Mouse (Mus musculus): ENCODE results near the gene Krt8.

Gene Krt8

DNA sequence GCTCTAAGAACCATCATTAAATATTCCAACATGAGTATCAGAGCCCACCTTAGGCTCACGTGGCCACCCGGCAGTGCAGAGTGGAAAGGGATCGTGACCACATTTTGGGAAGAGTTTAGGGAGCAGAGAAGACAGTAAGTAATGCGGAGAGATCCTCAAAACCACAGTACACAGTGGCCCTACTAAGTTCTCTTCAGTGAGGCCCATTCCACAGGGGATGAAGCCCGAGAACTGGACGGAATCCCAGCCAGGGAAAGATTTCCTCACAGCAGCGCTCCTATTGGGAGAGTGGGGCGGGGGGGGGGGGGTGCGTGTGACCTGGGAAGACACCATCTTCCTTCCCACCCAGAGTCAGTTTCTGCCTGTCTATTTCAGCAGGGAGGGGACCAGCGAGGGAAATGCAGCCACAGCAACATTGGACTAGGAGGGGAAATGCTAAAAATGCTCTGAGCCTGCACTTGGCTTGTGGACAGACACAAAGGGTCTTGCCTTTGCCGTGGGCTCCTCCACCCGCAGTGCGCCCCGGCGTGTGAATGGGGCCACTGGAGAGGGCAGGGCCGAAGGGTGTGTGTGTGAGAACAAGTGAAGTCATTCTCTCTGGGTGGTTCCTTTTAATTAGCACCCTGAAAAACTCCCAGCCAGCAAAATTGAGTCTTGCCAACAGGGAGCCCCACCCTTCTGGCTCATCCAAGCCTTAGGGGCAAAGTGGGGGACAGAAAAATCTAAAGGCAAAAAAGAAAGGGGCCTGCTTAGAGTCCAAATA, 30.0 kb downstream of the Krt8 start:
- DNase-seq (ENCODE audit: low spot score), result no peak

DNA sequence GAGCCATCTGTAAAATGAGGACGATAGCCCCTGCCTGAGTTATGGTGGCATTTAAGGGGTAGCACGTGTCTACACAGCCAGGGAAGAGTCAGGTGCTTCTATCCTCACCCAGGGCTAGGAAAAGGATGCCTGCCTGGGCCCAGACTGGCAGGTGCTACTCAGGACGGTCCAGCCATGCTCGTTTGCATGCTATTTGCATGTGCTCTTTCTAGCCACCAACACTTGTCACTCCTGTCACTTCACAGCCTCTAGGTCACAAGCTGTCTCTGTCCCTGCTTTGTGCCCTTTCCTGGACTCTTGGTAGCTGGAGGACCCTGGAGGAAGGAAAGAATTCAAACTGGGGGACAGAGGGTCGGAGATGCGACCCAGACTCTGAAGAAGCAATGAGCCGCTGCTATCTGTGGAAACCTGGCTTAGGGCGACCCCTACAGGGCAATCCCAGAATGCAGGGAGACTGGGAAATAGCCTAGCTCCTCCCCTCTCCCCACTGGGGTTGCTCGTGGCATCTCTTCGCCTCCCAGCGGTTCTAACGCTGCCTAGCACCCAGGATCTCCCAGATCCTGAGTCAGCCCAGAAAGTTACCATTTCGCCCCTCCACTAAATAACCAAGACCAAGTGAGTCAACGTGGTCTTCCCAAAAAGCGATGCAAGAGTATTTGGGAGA, 30.7 kb downstream of the Krt8 start:
- DNase-seq (ENCODE audit: low spot score), result peak; percentile 98

DNA sequence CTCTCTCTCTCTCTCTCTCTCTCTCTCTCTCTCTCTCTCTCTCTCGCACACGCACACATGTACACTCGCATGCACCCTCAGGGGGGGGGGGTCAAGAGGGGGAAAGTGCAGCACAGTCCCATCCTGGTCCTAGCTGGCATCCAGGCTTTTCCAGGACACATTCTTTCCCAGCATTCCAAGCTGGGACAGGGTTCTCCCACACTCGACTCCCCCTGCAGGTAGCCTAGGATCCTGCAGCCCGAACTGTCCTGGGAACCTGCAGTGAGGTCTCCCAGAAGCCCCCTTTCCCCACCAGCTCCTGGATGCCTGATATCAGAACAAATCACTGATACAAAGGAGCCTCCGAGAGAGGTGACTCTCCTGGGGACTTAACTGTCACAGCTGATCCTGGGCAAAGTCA, 33.7 kb downstream of the Krt8 start:
- DNase-seq (ENCODE audit: low spot score), result no peak

DNA sequence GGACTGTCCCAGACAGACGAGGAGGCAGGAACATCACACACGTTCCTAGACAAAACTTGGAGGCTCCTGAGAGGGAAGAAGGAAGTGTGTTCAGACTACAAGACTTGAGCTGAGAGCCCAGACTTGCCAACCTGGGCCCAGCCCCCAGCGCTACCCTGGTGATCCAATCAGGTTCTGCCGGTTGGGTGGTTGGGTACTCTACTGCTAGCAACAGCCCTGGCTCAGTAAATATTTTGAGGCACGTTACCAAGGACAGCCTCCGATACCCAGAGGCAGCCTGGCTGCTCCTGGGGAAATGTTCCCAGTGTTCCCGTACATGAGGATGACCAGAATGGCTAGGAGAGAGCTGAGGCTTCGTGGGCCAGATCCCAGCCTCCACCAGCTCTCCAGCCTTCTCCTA, 37.5 kb downstream of the Krt8 start:
- DNase-seq (ENCODE audit: low spot score), result no peak

DNA sequence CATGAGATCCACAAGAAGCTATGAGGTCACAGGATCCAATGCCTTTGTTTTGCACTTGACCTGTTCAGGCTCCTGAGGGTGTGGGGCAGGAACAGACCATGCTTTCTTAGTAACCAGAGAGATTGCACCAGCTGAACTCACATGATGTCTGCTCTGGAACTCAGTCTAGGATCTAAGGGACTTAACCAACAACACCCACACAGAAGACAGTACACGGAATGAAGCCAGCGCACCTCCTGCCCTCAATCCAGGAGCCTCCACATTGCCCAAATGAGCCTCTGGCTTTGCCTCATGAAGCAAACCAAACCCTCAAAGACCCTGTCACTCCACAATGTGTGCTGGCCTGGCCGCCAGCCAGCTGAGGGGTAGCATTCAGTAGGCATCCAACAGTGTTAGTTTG, 45.4 kb downstream of the Krt8 start:
- no peak for DNase-seq (ENCODE audit: low spot score)

DNA sequence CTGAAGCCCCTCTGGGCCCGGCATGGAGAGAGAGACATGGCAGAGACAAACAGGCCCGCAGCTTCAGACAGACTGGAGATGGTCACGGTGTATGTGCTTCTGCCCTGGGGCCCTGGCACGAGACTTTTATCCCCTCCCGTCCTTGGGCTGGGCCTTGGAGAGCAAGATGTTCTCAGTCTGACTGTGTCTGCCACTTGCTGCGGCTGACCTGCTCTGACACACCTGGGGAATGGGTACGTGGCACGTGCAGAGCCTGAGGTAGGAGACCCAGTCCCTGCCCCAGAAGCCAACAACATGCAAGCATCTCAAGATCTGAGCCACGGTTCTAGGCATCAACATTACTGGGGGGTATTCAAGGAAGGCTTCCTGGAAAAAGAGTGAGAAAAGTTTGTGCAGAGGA, 50.1 kb downstream of the Krt8 start, which contains the start of gene Krt78:
TSS of gene Krt78 (minus strand) at position 101 of the 400 bp plus-strand sequence.
- no peak for DNase-seq (ENCODE audit: low spot score)

DNA sequence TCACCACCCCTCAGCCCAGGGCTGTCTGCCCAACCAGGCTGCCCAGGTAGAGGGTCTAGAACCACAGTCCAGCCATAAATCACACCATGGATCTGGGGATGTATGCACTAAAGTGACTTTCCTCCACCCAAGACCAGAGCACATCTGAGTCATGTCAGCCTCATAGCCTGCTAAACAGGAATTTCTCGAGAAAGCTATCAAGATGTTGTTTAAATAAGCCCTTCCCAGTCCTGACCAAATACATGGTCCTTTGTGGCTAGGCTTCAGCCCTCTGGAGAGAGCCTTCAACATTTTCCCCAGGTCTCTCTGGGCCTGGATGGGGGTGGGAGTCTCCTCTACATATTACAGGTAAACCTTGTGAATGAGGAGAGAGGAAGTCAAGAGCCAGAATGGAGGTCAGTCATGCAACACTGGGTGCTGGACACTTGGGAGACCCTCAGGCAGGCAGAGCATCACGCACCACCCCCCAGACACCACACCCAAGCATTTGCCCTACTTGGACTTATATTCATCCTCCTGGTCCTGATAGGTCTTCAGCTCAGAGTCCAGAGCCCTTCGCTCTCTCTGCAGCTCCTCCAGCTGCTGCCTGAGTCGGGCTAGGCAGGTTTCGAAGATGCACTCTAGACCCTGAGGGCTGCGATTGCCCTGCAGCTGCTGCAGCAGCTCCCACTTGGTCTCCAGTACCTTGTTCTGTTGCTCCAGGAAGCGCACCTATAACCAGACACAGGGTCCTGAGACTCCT, 51.4 kb downstream of the Krt8 start:
- no peak for DNase-seq (ENCODE audit: low spot score)

Measured in ovary, postnatal 10 days (tissue).